Comparison of ENCODE assay signal across 10 mouse cellular contexts in genomic region chr2:158886571-158886970, GRCm38 (mm10).
A peak's percentile ranks its signal among the peaks of the same experiment; 100 is the strongest.
DNase-seq lines count a peak whose midpoint lies in the region; ATAC-seq and TF ChIP-seq lines count a peak whose summit lies in the region.
"Had no signal": no experiment of that assay in that cellular context is flagged by ENCODE, and none has a peak within 500 bp of the region (broad histone marks: within the 10 kb centered on the region; RNA-seq: fewer than 3 reads in every experiment).

No protein-coding gene starts in this region.

- WGBS in midbrain, embryonic 14.5 days, result 54% methylated on average over 6 of the region's 6 CpGs
- 49% methylated on average over 6 of the region's 6 CpGs for WGBS in midbrain, embryonic 16.5 days
- 51% methylated on average over 6 of the region's 6 CpGs for WGBS in lung, adult 2 months
- WGBS in forebrain, embryonic 12.5 days, result 52% methylated on average over 6 of the region's 6 CpGs

- intact Hi-C loops in heart, postnatal 25 days (cut with DNase I), result no loop called here

- peak; percentile 28; the same call in 1 of the 2 replicates for TF ChIP-seq CTCF in lung, adult 2 months (IDR thresholded peaks at IDR 0.05; ENCODE audit: insufficient read depth, low read length)

- H3K9me3 ChIP-seq in midbrain, embryonic 14.5 days (ENCODE audit: control insufficient read depth, low read length), result no peaks in the 10 kb centered on the region
- H3K9me3 ChIP-seq in midbrain, embryonic 16.5 days (replicated peaks; ENCODE audit: control insufficient read depth, low read length, poor library complexity, severe bottlenecking), result no peaks in the 10 kb centered on the region
- H3K9me3 ChIP-seq in forebrain, embryonic 12.5 days, result no peaks in the 10 kb centered on the region
- H3K9me3 ChIP-seq: liver, embryonic 15.5 days had no signal

- no peak overlapping the region for H3K27ac ChIP-seq in midbrain, embryonic 14.5 days (replicated peaks; ENCODE audit: low read depth, low read length)
- H3K27ac ChIP-seq in midbrain, embryonic 16.5 days (ENCODE audit: low read length), result no peak overlapping the region
- no peak overlapping the region for H3K27ac ChIP-seq in forebrain, embryonic 12.5 days
- H3K27ac ChIP-seq: liver, embryonic 15.5 days had no signal

- no peak overlapping the region for H3K4me3 ChIP-seq in midbrain, embryonic 14.5 days (replicated peaks; ENCODE audit: low read depth, low read length)
- no peak overlapping the region for H3K4me3 ChIP-seq in midbrain, embryonic 16.5 days (ENCODE audit: low read depth, low read length)
- no peak overlapping the region for H3K4me3 ChIP-seq in lung, adult 2 months (replicated peaks; ENCODE audit: extremely low read depth, low read depth, low read length)
- no peak overlapping the region for H3K4me3 ChIP-seq in forebrain, embryonic 12.5 days (replicated peaks)
- H3K4me3 ChIP-seq: liver, embryonic 15.5 days had no signal

- no peaks in the 10 kb centered on the region for H3K4me1 ChIP-seq in midbrain, embryonic 14.5 days (ENCODE audit: control insufficient read depth, insufficient read depth, low read length)
- no peaks in the 10 kb centered on the region for H3K4me1 ChIP-seq in midbrain, embryonic 16.5 days (ENCODE audit: control insufficient read depth, insufficient read depth, low read length)
- no peaks in the 10 kb centered on the region for H3K4me1 ChIP-seq in lung, adult 2 months (ENCODE audit: control insufficient read depth, insufficient read depth, low read length)
- peaks cover 2% of the 10 kb centered on the region; the same call in 1 of the 2 replicates for H3K4me1 ChIP-seq in forebrain, embryonic 12.5 days
- H3K4me1 ChIP-seq: liver, embryonic 15.5 days had no signal

- H3K4me2 ChIP-seq in midbrain, embryonic 14.5 days (ENCODE audit: low read length), result no peak overlapping the region
- no peak overlapping the region for H3K4me2 ChIP-seq in midbrain, embryonic 16.5 days (ENCODE audit: low read length)
- H3K4me2 ChIP-seq in forebrain, embryonic 12.5 days, result no peak overlapping the region
- H3K4me2 ChIP-seq: liver, embryonic 15.5 days had no signal

- peak; percentile 41 to 47 for DNase-seq in cerebellum, postnatal 10 days
- DNase-seq in cerebellum, adult 18-20 months, result no peak
- DNase-seq in midbrain, embryonic 14.5 days, result peak; percentile 31
- no peak for DNase-seq in lung, adult 2 months
- DNase-seq in thymus, postnatal 36 days, result peak; percentile 25 to 26
- DNase-seq in heart, postnatal 25 days (ENCODE audit: low spot score), result no peak

- no peak for ATAC-seq in midbrain, embryonic 14.5 days (ENCODE audit: low FRiP score, low TSS enrichment)
- ATAC-seq in midbrain, embryonic 16.5 days, result no peak
- ATAC-seq in forebrain, embryonic 12.5 days (ENCODE audit: low FRiP score), result no peak

- TF ChIP-seq POLR2A in lung, adult 2 months (IDR thresholded peaks at IDR 0.05; ENCODE audit: borderline replicate concordance, extremely low read depth, low read depth, low read length), result no peak

- H3K36me3 ChIP-seq in midbrain, embryonic 14.5 days (ENCODE audit: control insufficient read depth, insufficient read depth, low read length), result no peaks in the 10 kb centered on the region
- H3K36me3 ChIP-seq in midbrain, embryonic 16.5 days (ENCODE audit: control insufficient read depth, insufficient read depth, low read length), result no peaks in the 10 kb centered on the region
- H3K36me3 ChIP-seq in forebrain, embryonic 12.5 days (replicated peaks), result no peaks in the 10 kb centered on the region
- H3K36me3 ChIP-seq: G1E; liver, embryonic 15.5 days had no signal

- no peak overlapping the region for H3K9ac ChIP-seq in midbrain, embryonic 14.5 days (replicated peaks; ENCODE audit: low read length)
- no peak overlapping the region for H3K9ac ChIP-seq in midbrain, embryonic 16.5 days (ENCODE audit: low read depth, low read length)
- no peak overlapping the region for H3K9ac ChIP-seq in forebrain, embryonic 12.5 days
- H3K9ac ChIP-seq: liver, embryonic 15.5 days had no signal

- no peaks in the 10 kb centered on the region for H3K27me3 ChIP-seq in midbrain, embryonic 14.5 days (ENCODE audit: control insufficient read depth, insufficient read depth, low read length)
- H3K27me3 ChIP-seq in midbrain, embryonic 16.5 days (ENCODE audit: control insufficient read depth, insufficient read depth, low read depth, low read length), result no peaks in the 10 kb centered on the region
- no peaks in the 10 kb centered on the region for H3K27me3 ChIP-seq in forebrain, embryonic 12.5 days
- H3K27me3 ChIP-seq: liver, embryonic 15.5 days had no signal

Comparison
In these comparisons a context has a peak if more than half of its experiments do, and no peak if none do; other contexts are left out.
1. DNase-seq: peak in cerebellum, postnatal 10 days (2 of 2), midbrain, embryonic 14.5 days (single experiment) and thymus, postnatal 36 days (2 of 2); none in cerebellum, adult 18-20 months (0 of 2), lung, adult 2 months (single experiment) and heart, postnatal 25 days (single experiment).